Mouse (Mus musculus): Measurements from ENCODE around the gene Sc5d. TPM values are rescaled to one million over a fixed set of nuclear protein-coding genes. Genes with fewer than 3 reads are reported as not detected.
A peak's percentile ranks its signal among the peaks of the same experiment; 100 is the strongest.

The Sc5d gene
- polyA plus RNA-seq, 1 experiment from 2014 or later, result 79.0 TPM

DNA sequence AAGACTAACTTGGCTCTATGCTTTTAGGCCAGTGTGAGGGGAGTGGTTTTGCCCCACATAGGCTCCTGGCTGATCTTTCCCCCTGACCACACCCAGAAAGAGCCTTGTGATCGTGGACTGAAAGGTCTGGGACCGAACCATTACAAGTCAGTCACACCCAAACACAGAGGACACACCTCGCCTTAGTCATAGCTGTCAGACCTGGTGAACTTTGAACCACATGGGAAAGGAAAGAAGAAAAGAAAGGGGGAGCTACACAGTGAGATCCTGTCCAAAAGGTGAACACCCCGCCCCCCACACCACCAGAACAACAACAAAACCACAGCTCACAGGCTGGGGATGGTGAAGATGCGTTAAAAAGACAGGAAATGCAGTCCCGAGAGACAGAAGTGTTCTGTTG, 14.9 kb downstream of the Sc5d start:
- Histone ChIP-seq H3K36me3 (peaks cover 12% of the 10 kb centered on the region), H3K27ac (replicated peaks) (no peak overlapping the region)
- WGBS, result 84% methylated on average over 6 of the region's 6 CpGs

GRCm38 (mm10) chr9:42246688-42247087, 17.4 kb downstream of the Sc5d start:
- Histone ChIP-seq H3K4me3 (replicated peaks) (no peak overlapping the region), H3K27ac (replicated peaks) (no peak overlapping the region), H3K9ac (replicated peaks) (no peak overlapping the region), H3K4me2 (no peak overlapping the region), H3K9me3 (replicated peaks) (no peaks in the 10 kb centered on the region), H3K27me3 (replicated peaks) (no peaks in the 10 kb centered on the region), H3K4me1 (no peaks in the 10 kb centered on the region), H3K36me3 (peaks cover 3% of the 10 kb centered on the region)
- WGBS, result 94% methylated on average over 6 of the region's 6 CpGs
- ATAC-seq (ENCODE audit: low FRiP score), result no peak

More for the DNA sequence above, 14.9 kb downstream of the Sc5d start:
- no peak overlapping the region for H3K4me3 ChIP-seq (replicated peaks)
- H3K27me3 ChIP-seq (replicated peaks), result no peaks in the 10 kb centered on the region
- no peak overlapping the region for H3K4me2 ChIP-seq
- H3K9me3 ChIP-seq (replicated peaks), result no peaks in the 10 kb centered on the region
- H3K4me1 ChIP-seq, result no peaks in the 10 kb centered on the region
- no peak for ATAC-seq (ENCODE audit: low FRiP score)
- no peak overlapping the region for H3K9ac ChIP-seq (replicated peaks)

DNA sequence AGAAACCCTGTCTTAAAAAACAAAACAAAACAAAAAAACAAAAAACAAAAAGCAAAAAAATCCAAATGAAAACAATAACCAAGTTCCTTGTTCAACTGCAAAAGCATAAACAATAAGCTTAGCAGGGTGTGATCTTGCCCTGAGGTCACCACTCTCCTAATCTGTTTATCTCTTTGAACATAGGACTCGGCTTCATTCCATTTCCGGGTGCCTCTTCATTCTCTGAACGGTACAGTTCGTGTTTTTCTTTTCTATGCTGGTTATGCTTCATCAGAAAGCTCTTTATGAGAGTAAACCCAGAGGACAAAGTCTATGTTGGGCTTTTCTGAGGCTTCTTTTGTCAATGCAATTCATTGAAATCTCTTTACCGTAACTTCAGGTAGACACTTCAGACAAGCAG, 19.9 kb downstream of the Sc5d start:
- Histone ChIP-seq H3K4me2 (no peak overlapping the region), H3K4me3 (replicated peaks) (no peak overlapping the region), H3K27me3 (replicated peaks) (no peaks in the 10 kb centered on the region), H3K9ac (replicated peaks) (no peak overlapping the region), H3K27ac (replicated peaks) (no peak overlapping the region), H3K4me1 (peaks cover 14% of the 10 kb centered on the region), H3K36me3 (no peaks in the 10 kb centered on the region), H3K9me3 (replicated peaks) (no peaks in the 10 kb centered on the region)
- no peak for ATAC-seq (ENCODE audit: low FRiP score)
- 88% methylated on average over 5 of the region's 5 CpGs for WGBS

DNA sequence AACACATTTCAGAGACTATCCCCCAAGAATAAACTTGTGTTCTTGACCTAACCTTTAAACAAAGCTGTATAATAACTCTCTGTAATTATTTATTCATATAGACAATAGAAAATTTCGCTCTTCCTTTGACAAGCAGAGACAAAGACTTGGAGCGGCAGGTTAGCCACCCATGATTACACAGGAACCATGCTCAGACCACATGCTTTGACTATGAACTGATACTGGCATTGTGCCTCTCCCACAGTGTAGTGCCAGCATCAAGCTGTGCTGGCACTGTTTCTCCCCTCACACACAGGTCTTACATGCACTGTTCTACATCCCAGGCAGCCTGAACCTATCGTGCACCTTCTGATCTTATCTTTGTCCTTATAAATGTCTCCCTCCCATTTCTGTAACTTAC, 23.0 kb downstream of the Sc5d start:
- peak overlapping the region; percentile 42 for H3K4me2 ChIP-seq
- H3K27ac ChIP-seq (replicated peaks), result peak overlapping the region; percentile 63
- H3K9me3 ChIP-seq (replicated peaks), result no peaks in the 10 kb centered on the region
- WGBS, result 31% methylated on average over 3 of the region's 3 CpGs
- H3K9ac ChIP-seq (replicated peaks), result no peak overlapping the region
- no peaks in the 10 kb centered on the region for H3K27me3 ChIP-seq (replicated peaks)
- no peak overlapping the region for H3K4me3 ChIP-seq (replicated peaks)
- ATAC-seq (ENCODE audit: low FRiP score), result peak; percentile 82
- no peaks in the 10 kb centered on the region for H3K36me3 ChIP-seq
- peaks cover 21% of the 10 kb centered on the region for H3K4me1 ChIP-seq

- Histone ChIP-seq H3K4me2 (peak overlapping the region; percentile 42), H3K9me3 (replicated peaks) (no peaks in the 10 kb centered on the region), H3K36me3 (no peaks in the 10 kb centered on the region), H3K4me3 (replicated peaks) (peak overlapping the region; percentile 11; the same call in 1 of the 2 replicates), H3K4me1 (peaks cover 21% of the 10 kb centered on the region), H3K9ac (replicated peaks) (0 out of 2 replicates have a peak overlapping the region, but pooled peaks have one; percentile 5), H3K27ac (replicated peaks) (peak overlapping the region; percentile 83), H3K27me3 (replicated peaks) (no peaks in the 10 kb centered on the region)
- ATAC-seq (ENCODE audit: low FRiP score), result peak; percentile 87
- WGBS, result 3% methylated on average over 11 of the region's 11 CpGs
Measured at GRCm38 (mm10) chr9:42240583-42240992, 23.5 kb downstream of the Sc5d start.

DNA sequence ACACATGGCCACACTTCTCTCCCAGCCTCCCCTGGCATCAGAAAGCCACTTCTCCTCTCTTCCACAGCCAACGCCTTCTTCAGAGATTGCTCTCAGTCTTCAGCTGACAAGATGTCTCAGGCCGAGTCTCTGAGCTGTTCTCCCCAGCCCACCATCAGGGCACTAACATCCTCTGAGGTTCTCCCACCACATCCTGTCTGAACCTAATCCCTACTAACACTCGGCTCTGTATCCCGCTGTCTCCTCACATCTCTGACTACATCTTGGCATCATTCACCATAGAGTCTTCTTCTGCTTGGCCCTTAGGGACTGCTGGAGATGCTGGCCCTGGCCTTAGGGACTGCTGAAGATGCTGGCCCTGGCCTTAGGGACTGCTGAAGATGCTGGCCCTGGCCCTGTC, 25.2 kb downstream of the Sc5d start:
- Histone ChIP-seq H3K36me3 (no peaks in the 10 kb centered on the region), H3K4me3 (replicated peaks) (no peak overlapping the region), H3K27ac (replicated peaks) (no peak overlapping the region), H3K4me1 (peaks cover 21% of the 10 kb centered on the region), H3K9ac (replicated peaks) (no peak overlapping the region), H3K27me3 (replicated peaks) (no peaks in the 10 kb centered on the region), H3K9me3 (replicated peaks) (no peaks in the 10 kb centered on the region), H3K4me2 (no peak overlapping the region)
- ATAC-seq (ENCODE audit: low FRiP score), result no peak
- WGBS, result 85% methylated on average over 4 of the region's 4 CpGs

GRCm38 (mm10) chr9:42231116-42231515, 32.9 kb downstream of the Sc5d start:
- H3K4me3 ChIP-seq (replicated peaks), result no peak overlapping the region
- WGBS, result 23% methylated on average over 5 of the region's 5 CpGs
- no peaks in the 10 kb centered on the region for H3K36me3 ChIP-seq
- no peaks in the 10 kb centered on the region for H3K4me1 ChIP-seq
- H3K9me3 ChIP-seq (replicated peaks), result no peaks in the 10 kb centered on the region
- no peaks in the 10 kb centered on the region for H3K27me3 ChIP-seq (replicated peaks)
- no peak for ATAC-seq (ENCODE audit: low FRiP score)
- H3K4me2 ChIP-seq, result no peak overlapping the region
- no peak overlapping the region for H3K9ac ChIP-seq (replicated peaks)
- H3K27ac ChIP-seq (replicated peaks), result no peak overlapping the region

DNA sequence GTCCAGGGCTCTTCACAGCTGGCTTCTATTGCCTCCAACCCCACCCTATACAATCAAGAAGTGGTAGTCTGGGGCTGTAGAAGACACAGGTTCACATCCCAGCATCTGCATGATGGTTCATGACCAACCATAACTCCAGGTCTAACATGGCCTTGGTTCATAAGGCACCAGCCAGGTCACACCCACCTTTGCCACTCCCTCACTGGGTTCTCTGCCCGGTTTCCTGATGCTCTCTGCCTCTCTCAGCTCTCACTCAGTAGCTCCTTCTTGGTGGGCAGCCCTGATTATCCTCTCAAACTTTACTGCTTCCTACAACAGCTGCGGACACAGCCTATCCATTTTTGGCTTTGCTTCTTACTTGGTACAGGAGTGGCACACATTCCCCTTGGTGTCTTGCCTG, 33.7 kb downstream of the Sc5d start:
- Histone ChIP-seq H3K27ac (replicated peaks) (no peak overlapping the region), H3K27me3 (replicated peaks) (no peaks in the 10 kb centered on the region), H3K36me3 (no peaks in the 10 kb centered on the region), H3K9ac (replicated peaks) (no peak overlapping the region), H3K4me2 (no peak overlapping the region), H3K9me3 (replicated peaks) (no peaks in the 10 kb centered on the region), H3K4me3 (replicated peaks) (no peak overlapping the region), H3K4me1 (no peaks in the 10 kb centered on the region)
- WGBS, result 89% methylated on average over 2 of the region's 2 CpGs
- no peak for ATAC-seq (ENCODE audit: low FRiP score)

- ATAC-seq (ENCODE audit: low FRiP score), result no peak
- H3K27ac ChIP-seq (replicated peaks), result no peak overlapping the region
Measured at GRCm38 (mm10) chr9:42229465-42230110, 34.5 kb downstream of the Sc5d start.

GRCm38 (mm10) chr9:42227804-42228203, 36.3 kb downstream of the Sc5d start:
- Histone ChIP-seq H3K27me3 (replicated peaks) (no peaks in the 10 kb centered on the region), H3K4me1 (no peaks in the 10 kb centered on the region), H3K4me3 (replicated peaks) (no peak overlapping the region), H3K9ac (replicated peaks) (no peak overlapping the region), H3K27ac (replicated peaks) (no peak overlapping the region), H3K4me2 (no peak overlapping the region), H3K36me3 (no peaks in the 10 kb centered on the region), H3K9me3 (replicated peaks) (no peaks in the 10 kb centered on the region)
- no peak for ATAC-seq (ENCODE audit: low FRiP score)
- 84% methylated on average over 1 of the region's 1 CpGs for WGBS

More at GRCm38 (mm10) chr9:42229465-42230110, 34.5 kb downstream of the Sc5d start:
- no peaks in the 10 kb centered on the region for H3K9me3 ChIP-seq (replicated peaks)
- no peaks in the 10 kb centered on the region for H3K36me3 ChIP-seq
- 69% methylated on average over 12 of the region's 12 CpGs for WGBS
- H3K4me2 ChIP-seq, result no peak overlapping the region
- H3K4me3 ChIP-seq (replicated peaks), result no peak overlapping the region
- H3K4me1 ChIP-seq, result no peaks in the 10 kb centered on the region
- no peaks in the 10 kb centered on the region for H3K27me3 ChIP-seq (replicated peaks)
- no peak overlapping the region for H3K9ac ChIP-seq (replicated peaks)

DNA sequence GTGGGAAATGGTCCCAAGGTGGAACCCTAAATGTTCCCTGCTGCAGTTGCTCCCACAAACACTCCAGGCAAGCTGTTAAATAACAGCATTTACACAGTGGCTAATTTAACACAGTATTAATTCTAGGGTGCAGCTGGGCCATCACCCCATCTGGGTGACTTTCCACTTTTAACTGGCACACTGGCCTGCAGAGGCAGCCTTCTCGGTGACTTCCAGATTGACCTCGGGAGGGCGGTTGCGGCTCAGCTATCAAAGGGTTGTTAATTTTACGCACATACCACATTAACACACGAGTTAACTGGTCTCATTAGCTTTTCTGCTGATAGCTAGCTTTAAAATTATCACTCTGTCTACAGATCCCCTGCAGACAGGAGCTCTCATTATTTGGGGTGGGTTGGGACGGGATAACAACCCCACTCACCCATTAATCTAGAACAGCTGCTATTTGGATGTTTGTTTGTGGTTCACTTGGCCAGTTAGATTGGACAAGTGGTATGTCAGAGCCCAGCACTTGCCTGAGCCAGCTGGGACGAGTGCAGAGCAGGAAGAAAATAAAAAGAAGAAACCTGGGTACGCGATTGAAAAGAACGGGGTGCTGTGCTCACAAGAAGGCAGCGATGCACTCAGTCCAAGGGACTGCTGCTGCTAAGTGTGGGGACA, 44.9 kb downstream of the Sc5d start:
- 25% methylated on average over 12 of the region's 12 CpGs for WGBS
- Histone ChIP-seq H3K4me1 (peaks cover 13% of the 10 kb centered on the region), H3K36me3 (no peaks in the 10 kb centered on the region), H3K9me3 (replicated peaks) (no peaks in the 10 kb centered on the region), H3K27ac (replicated peaks) (peak overlapping the region; percentile 23; the same call in 1 of the 2 replicates), H3K27me3 (replicated peaks) (no peaks in the 10 kb centered on the region), H3K4me3 (replicated peaks) (no peak overlapping the region), H3K9ac (replicated peaks) (no peak overlapping the region), H3K4me2 (no peak overlapping the region)
- peak; percentile 66; the same call in 1 of the 2 replicates for ATAC-seq (ENCODE audit: low FRiP score)

GRCm38 (mm10) chr9:42217685-42218084, 46.4 kb downstream of the Sc5d start:
- Histone ChIP-seq H3K9ac (replicated peaks) (no peak overlapping the region), H3K4me1 (peaks cover 13% of the 10 kb centered on the region), H3K27ac (replicated peaks) (no peak overlapping the region), H3K4me2 (no peak overlapping the region), H3K36me3 (no peaks in the 10 kb centered on the region), H3K4me3 (replicated peaks) (no peak overlapping the region), H3K27me3 (replicated peaks) (no peaks in the 10 kb centered on the region), H3K9me3 (replicated peaks) (no peaks in the 10 kb centered on the region)
- WGBS, result 83% methylated on average over 10 of the region's 10 CpGs
- ATAC-seq (ENCODE audit: low FRiP score), result no peak
